Mouse (Mus musculus): ENCODE data around the gene Exosc1. TPM values are rescaled to one million over a fixed set of nuclear protein-coding genes. Genes with fewer than 3 reads are reported as not detected.

The Exosc1 gene
- total RNA-seq (2014; rRNA removed; ENCODE audit: low replicate concordance) = 1.7 and 14.9 TPM in 2 replicates
- polyA plus RNA-seq (2015; fragmentation: Nextera tagmentation; extraction: Ambion mirVana) = 32.1 and 32.6 TPM in 2 replicates

GRCm38 (mm10) chr19:41933179-41934086 is at the start of gene Exosc1, which contains the start of gene Zdhhc16:
Exosc1 (minus strand) TSS chr19:41933423.
Zdhhc16 (plus strand) TSS chr19:41933480.
- Histone ChIP-seq H3K4me3 (ENCODE audit: low read depth, low read length) (peak within 1 kb of the TSS; percentile 66), H3K4me2 (ENCODE audit: low read depth, low read length) (peak within 1 kb of the TSS; percentile 97), H3K27me3 (ENCODE audit: control insufficient read depth, insufficient read depth, low read length) (no peaks in the 10 kb centered on the region), H3K27ac (ENCODE audit: low read depth) (peak within 1 kb of the TSS; percentile 36), H3K9me3 (replicated peaks; ENCODE audit: control insufficient read depth, low read length) (no peaks in the 10 kb centered on the region), H3K36me3 (replicated peaks; ENCODE audit: control insufficient read depth, insufficient read depth, low read length) (peaks cover 31% of the 10 kb centered on the region), H3K9ac (replicated peaks; ENCODE audit: low read depth, low read length) (peak within 1 kb of the TSS; percentile 54), H3K4me1 (ENCODE audit: control insufficient read depth, insufficient read depth) (peaks cover 15% of the 10 kb centered on the region)
- WGBS = under 1% methylated on average over 47 of the region's 47 CpGs
- peak; percentile 98 for DNase-seq (ENCODE audit: low spot score)
- ATAC-seq (ENCODE audit: insufficient read depth, low read depth) = peak; percentile 100
- TF ChIP-seq CTCF (IDR thresholded peaks at IDR 0.05; ENCODE audit: low read depth) (no peak), EP300 (IDR thresholded peaks at IDR 0.05; ENCODE audit: low read depth) (no peak)

GRCm38 (mm10) chr19:41982791-41983150 is 49.5 kb upstream of the Exosc1 start:
- H3K27ac ChIP-seq (ENCODE audit: low read depth) = peak overlapping the region; percentile 93
- WGBS = 4% methylated on average over 4 of the region's 4 CpGs
- DNase-seq (ENCODE audit: low spot score) = no peak

GRCm38 (mm10) chr19:41981931-41982790 is 48.9 kb upstream of the Exosc1 start:
- H3K36me3 ChIP-seq (replicated peaks; ENCODE audit: control insufficient read depth, insufficient read depth, low read length) = no peaks in the 10 kb centered on the region
- TF ChIP-seq CTCF (IDR thresholded peaks at IDR 0.05; ENCODE audit: low read depth) (no peak), EP300 (IDR thresholded peaks at IDR 0.05; ENCODE audit: low read depth) (no peak)
- no peaks in the 10 kb centered on the region for H3K27me3 ChIP-seq (ENCODE audit: control insufficient read depth, insufficient read depth, low read length)
- peak overlapping the region; percentile 87 for H3K9ac ChIP-seq (replicated peaks; ENCODE audit: low read depth, low read length)
- H3K4me3 ChIP-seq (ENCODE audit: low read depth, low read length) = peak overlapping the region; percentile 82
- ATAC-seq (ENCODE audit: insufficient read depth, low read depth) (peak; percentile 0; the same call in 1 of the 2 replicates), DNase-seq (ENCODE audit: low spot score) (no peak)
- no peaks in the 10 kb centered on the region for H3K9me3 ChIP-seq (replicated peaks; ENCODE audit: control insufficient read depth, low read length)
- peak overlapping the region; percentile 81 for H3K4me2 ChIP-seq (ENCODE audit: low read depth, low read length)
- H3K4me1 ChIP-seq (ENCODE audit: control insufficient read depth, insufficient read depth) = 0 out of 2 replicates have a peak, but pooled peaks cover 4% of the 10 kb centered on the region
- H3K27ac ChIP-seq (ENCODE audit: low read depth) = peak overlapping the region; percentile 93
- under 1% methylated on average over 71 of the region's 74 CpGs for WGBS

More at GRCm38 (mm10) chr19:41982791-41983150, 49.5 kb upstream of the Exosc1 start:
- peak overlapping the region; percentile 81 for H3K4me2 ChIP-seq (ENCODE audit: low read depth, low read length)
- 0 out of 2 replicates have a peak, but pooled peaks cover 4% of the 10 kb centered on the region for H3K4me1 ChIP-seq (ENCODE audit: control insufficient read depth, insufficient read depth)
- no peaks in the 10 kb centered on the region for H3K9me3 ChIP-seq (replicated peaks; ENCODE audit: control insufficient read depth, low read length)
- peak overlapping the region; percentile 82 for H3K4me3 ChIP-seq (ENCODE audit: low read depth, low read length)
- no peak for ATAC-seq (ENCODE audit: insufficient read depth, low read depth)
- H3K36me3 ChIP-seq (replicated peaks; ENCODE audit: control insufficient read depth, insufficient read depth, low read length) = no peaks in the 10 kb centered on the region
- peak overlapping the region; percentile 87 for H3K9ac ChIP-seq (replicated peaks; ENCODE audit: low read depth, low read length)
- TF ChIP-seq EP300 (IDR thresholded peaks at IDR 0.05; ENCODE audit: low read depth) (no peak), CTCF (IDR thresholded peaks at IDR 0.05; ENCODE audit: low read depth) (no peak)
- no peaks in the 10 kb centered on the region for H3K27me3 ChIP-seq (ENCODE audit: control insufficient read depth, insufficient read depth, low read length)

GRCm38 (mm10) chr19:41981595-41981927 is 48.3 kb upstream of the Exosc1 start, which contains the start of gene Ubtd1:
Ubtd1 (plus strand) TSS chr19:41981763.
- peak within 1 kb of the TSS; percentile 81 for H3K4me2 ChIP-seq (ENCODE audit: low read depth, low read length)
- no peak for TF ChIP-seq CTCF (IDR thresholded peaks at IDR 0.05; ENCODE audit: low read depth)
- TF ChIP-seq EP300 (IDR thresholded peaks at IDR 0.05; ENCODE audit: low read depth) = no peak
- H3K27ac ChIP-seq (ENCODE audit: low read depth) = peak within 1 kb of the TSS; percentile 93

More at GRCm38 (mm10) chr19:41981595-41981927, 48.3 kb upstream of the Exosc1 start, which contains the start of gene Ubtd1:
- Histone ChIP-seq H3K4me1 (ENCODE audit: control insufficient read depth, insufficient read depth) (0 out of 2 replicates have a peak, but pooled peaks cover 4% of the 10 kb centered on the region), H3K36me3 (replicated peaks; ENCODE audit: control insufficient read depth, insufficient read depth, low read length) (no peaks in the 10 kb centered on the region), H3K27me3 (ENCODE audit: control insufficient read depth, insufficient read depth, low read length) (no peaks in the 10 kb centered on the region), H3K9ac (replicated peaks; ENCODE audit: low read depth, low read length) (peak within 1 kb of the TSS; percentile 87), H3K4me3 (ENCODE audit: low read depth, low read length) (peak within 1 kb of the TSS; percentile 82), H3K9me3 (replicated peaks; ENCODE audit: control insufficient read depth, low read length) (no peaks in the 10 kb centered on the region)
- WGBS = under 1% methylated on average over 33 of the region's 33 CpGs
- DNase-seq (ENCODE audit: low spot score) (no peak), ATAC-seq (ENCODE audit: insufficient read depth, low read depth) (no peak)

All from heart, postnatal 0 days (tissue).